Mouse (Mus musculus) ES-E14 (cell line): ENCODE results near the gene Cldn5. TPM values are rescaled to one million over a fixed set of nuclear protein-coding genes. Genes with fewer than 3 reads are reported as not detected.

Source experiments
- DNase-seq: peaks from one replicate; pipeline ENCODE4 v3.0.0-alpha.2; 2013; ENCODE audit warnings: low read depth, low spot score
- H3K27ac ChIP-seq: 2 replicates; pipeline ENCODE4 v1.5.1; 2012; ENCODE audit warnings: low read depth, mild to moderate bottlenecking, low read length, moderate library complexity, mixed read lengths; ENCODE audit not compliant: poor library complexity, insufficient read depth, severe bottlenecking
- H3K36me3 ChIP-seq: 2 replicates; pipeline ENCODE4 v1.6.1; 2012; ENCODE audit warnings: mild to moderate bottlenecking, low read length, moderate library complexity, mixed read lengths; ENCODE audit not compliant: control insufficient read depth, poor library complexity, insufficient read depth, severe bottlenecking
- H3K4me1 ChIP-seq, 2 experiments: fragments of 150-350 bp in 1 of 2; sonication (generic) in 1 of 2; 2 replicates each; pipeline ENCODE4 v1.6.1; 2012; ENCODE audit warnings: low read length in 2 of 2, mild to moderate bottlenecking in 1 of 2, mixed read lengths in 1 of 2; ENCODE audit not compliant: control insufficient read depth in 2 of 2, insufficient read depth in 2 of 2, poor library complexity in 1 of 2
- H3K4me3 ChIP-seq, 2 experiments: fragments of 150-350 bp in 1 of 2; sonication (generic) in 1 of 2; 2 replicates each; pipeline ENCODE4 v1.5.1; 2012; ENCODE audit warnings: low read length in 2 of 2, low read depth in 1 of 2, mild to moderate bottlenecking in 1 of 2, mixed read lengths in 1 of 2; ENCODE audit not compliant: insufficient read depth in 1 of 2, poor library complexity in 1 of 2, severe bottlenecking in 1 of 2
- H3K9ac ChIP-seq: 2 replicates; pipeline ENCODE4 v1.6.1; 2012; ENCODE audit warnings: low read depth, mild to moderate bottlenecking, low read length, mixed read lengths; ENCODE audit not compliant: poor library complexity, insufficient read depth, severe bottlenecking
- H3K9me3 ChIP-seq: fragments of 150-350 bp; sonication (generic); 2 replicates; pipeline ENCODE4 v1.6.1; 2012; ENCODE audit warnings: low read depth, mild to moderate bottlenecking, low read length; ENCODE audit not compliant: control insufficient read depth, insufficient read depth
- CHD2 ChIP-seq: IDR thresholded peaks from 2 replicates; pipeline ENCODE4 v1.6.1; 2014; ENCODE audit warnings: mild to moderate bottlenecking, low read depth, low read length, inconsistent platforms
- HCFC1 ChIP-seq: IDR thresholded peaks from 2 replicates; pipeline ENCODE4 v1.6.1; 2012; ENCODE audit warnings: low read length, inconsistent platforms, borderline replicate concordance; ENCODE audit not compliant: insufficient read depth
- MAFK ChIP-seq: IDR thresholded peaks from 2 replicates; pipeline ENCODE4 v1.6.1; 2014; ENCODE audit warnings: mild to moderate bottlenecking, low read depth, low read length, inconsistent platforms; ENCODE audit not compliant: insufficient read depth
- ZC3H11A ChIP-seq: IDR thresholded peaks from 2 replicates; pipeline ENCODE4 v1.6.1; 2012; ENCODE audit warnings: low read depth, mild to moderate bottlenecking, inconsistent platforms, low read length, borderline replicate concordance
- ZNF384 ChIP-seq: IDR thresholded peaks from 2 replicates; pipeline ENCODE4 v1.6.1; 2012; ENCODE audit warnings: low read depth, low read length, inconsistent platforms
- in situ Hi-C, 2 experiments: fragments of 600-800 bp; cut with MboI; formaldehyde crosslinking; loops; one replicate each; pipeline ENCODE4 v1.15.1; 2025; ENCODE audit warnings: low sequenced_read_pairs in 2 of 2, inconsistent platforms in 1 of 2; ENCODE audit not compliant: unreplicated experiment in 2 of 2
- total RNA-seq: library from RNA; depleted of rRNA; stranded (reverse); fragments of 300-350 nt; gene quantifications from 2 replicates; pipeline ENCODE4 v1.2.3, GENCODE M21; 2012

Gene Cldn5
- total RNA-seq, 1 experiment: 2.5 TPM

- in situ Hi-C loops: no loop called here
- Histone ChIP-seq H3K27ac (no peak overlapping the region), H3K4me1 (peaks cover 2 to 16% of the 10 kb centered on the region in 2 experiments; a peak in 1 of 4 replicates), H3K4me3 (no peak overlapping the region), H3K9ac (no peak overlapping the region), H3K9me3 (no peaks in the 10 kb centered on the region), H3K36me3 (peaks cover 32% of the 10 kb centered on the region)
- TF ChIP-seq ZC3H11A (no peak), HCFC1 (no peak), ZNF384 (no peak), CHD2 (no peak), MAFK (no peak)
- no peak for DNase-seq
Observed at GRCm38 (mm10) chr16:18781810-18782209, 5.2 kb downstream of the Cldn5 start.

DNA sequence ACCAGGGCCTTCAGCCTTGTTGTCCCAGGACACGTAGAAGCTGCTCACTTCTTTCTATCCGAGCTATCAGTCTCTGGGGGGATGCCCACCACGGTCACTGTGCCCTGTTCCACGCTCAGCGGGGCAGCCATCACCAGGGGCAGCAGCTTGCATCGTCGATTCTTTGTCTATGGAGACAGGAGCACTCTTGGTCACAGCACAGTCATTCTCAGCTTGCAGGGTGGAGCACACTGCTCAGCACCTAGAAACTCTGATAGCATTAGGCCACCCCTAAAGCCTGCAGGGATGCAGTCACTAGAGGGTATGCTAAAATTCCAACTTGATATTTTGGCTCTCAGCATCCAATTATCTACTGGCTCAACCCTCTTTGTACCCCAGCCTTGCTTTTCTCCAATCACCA is 8.4 kb downstream of the Cldn5 start:
- TF ChIP-seq ZNF384 (no peak), HCFC1 (no peak), MAFK (no peak), CHD2 (no peak), ZC3H11A (no peak)
- Histone ChIP-seq H3K4me1 (peaks cover 0 to 10% of the 10 kb centered on the region in 2 experiments; a peak in 1 of 4 replicates), H3K4me3 (no peak overlapping the region), H3K27ac (no peak overlapping the region), H3K9me3 (no peaks in the 10 kb centered on the region), H3K36me3 (peaks cover 44% of the 10 kb centered on the region), H3K9ac (no peak overlapping the region)
- DNase-seq: no peak
- in situ Hi-C loops: no loop called here

GRCm38 (mm10) chr16:18785485-18785884 is 8.8 kb downstream of the Cldn5 start:
- Histone ChIP-seq H3K9ac (no peak overlapping the region), H3K4me1 (peaks cover 0 to 10% of the 10 kb centered on the region in 2 experiments; a peak in 1 of 4 replicates), H3K4me3 (no peak overlapping the region), H3K36me3 (peaks cover 45% of the 10 kb centered on the region), H3K27ac (no peak overlapping the region), H3K9me3 (no peaks in the 10 kb centered on the region)
- TF ChIP-seq HCFC1 (no peak), MAFK (no peak), ZC3H11A (no peak), CHD2 (no peak), ZNF384 (no peak)
- in situ Hi-C loops: no loop called here
- DNase-seq: no peak

GRCm38 (mm10) chr16:18786652-18787051 is 10.0 kb downstream of the Cldn5 start:
- in situ Hi-C loops: no loop called here
- Histone ChIP-seq H3K9me3 (no peaks in the 10 kb centered on the region), H3K4me1 (peaks cover 0 to 10% of the 10 kb centered on the region in 2 experiments; a peak in 1 of 4 replicates), H3K9ac (no peak overlapping the region), H3K27ac (no peak overlapping the region), H3K4me3 (no peak overlapping the region), H3K36me3 (peaks cover 47% of the 10 kb centered on the region)
- DNase-seq: no peak
- TF ChIP-seq ZNF384: no peak
- no peak for TF ChIP-seq ZC3H11A
- no peak for TF ChIP-seq MAFK
- TF ChIP-seq HCFC1: no peak
- no peak for TF ChIP-seq CHD2
